Mouse (Mus musculus): ENCODE results near the gene Rplp1. TPM values are rescaled to one million over a fixed set of nuclear protein-coding genes. Genes with fewer than 3 reads are reported as not detected.
A peak's percentile ranks its signal among the peaks of the same experiment; 100 is the strongest.

The Rplp1 gene
- polyA plus RNA-seq, 1 experiment from 2014 or later = 1,074 TPM

DNA sequence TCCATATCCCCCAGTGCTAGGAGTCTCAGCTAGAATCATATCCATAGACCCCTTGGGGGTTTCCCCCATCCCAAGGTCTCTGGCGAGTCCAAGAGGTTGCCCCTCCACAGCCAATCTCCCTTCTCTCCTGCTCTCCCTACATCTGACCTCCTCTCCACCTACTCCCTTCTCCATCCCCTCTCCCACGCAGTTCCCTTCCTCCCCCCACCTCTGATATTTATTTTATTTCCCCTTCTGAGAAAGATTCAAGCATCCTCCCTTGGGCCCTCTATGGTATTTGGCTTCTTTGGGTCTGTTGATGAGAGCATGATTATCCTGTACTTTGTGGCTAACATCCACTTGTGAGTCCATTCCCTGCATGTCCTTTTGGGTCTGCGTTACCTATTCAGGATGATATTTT lies 6.0 kb downstream of the Rplp1 start:
- ATAC-seq (ENCODE audit: insufficient read depth, low FRiP score, low TSS enrichment) (no peak), DNase-seq (ENCODE audit: low spot score) (no peak)
- 85% methylated on average over 3 of the region's 3 CpGs for WGBS
- H3K27me3 ChIP-seq (ENCODE audit: control insufficient read depth, insufficient read depth, low read length) = no peaks in the 10 kb centered on the region
- no peak overlapping the region for H3K9ac ChIP-seq (ENCODE audit: low read length)
- no peak overlapping the region for H3K4me2 ChIP-seq (ENCODE audit: low read depth)
- H3K9me3 ChIP-seq (ENCODE audit: control insufficient read depth, low read length) = no peaks in the 10 kb centered on the region
- H3K36me3 ChIP-seq (ENCODE audit: control insufficient read depth, insufficient read depth, low read length) = peaks cover 8% of the 10 kb centered on the region; the same call in 1 of the 2 replicates
- H3K27ac ChIP-seq (ENCODE audit: low read depth, low read length) = no peak overlapping the region
- peaks cover 2% of the 10 kb centered on the region; the same call in 1 of the 2 replicates for H3K4me1 ChIP-seq (ENCODE audit: control insufficient read depth, insufficient read depth, low read length)
- H3K4me3 ChIP-seq (ENCODE audit: low read depth, low read length) = no peak overlapping the region

DNA sequence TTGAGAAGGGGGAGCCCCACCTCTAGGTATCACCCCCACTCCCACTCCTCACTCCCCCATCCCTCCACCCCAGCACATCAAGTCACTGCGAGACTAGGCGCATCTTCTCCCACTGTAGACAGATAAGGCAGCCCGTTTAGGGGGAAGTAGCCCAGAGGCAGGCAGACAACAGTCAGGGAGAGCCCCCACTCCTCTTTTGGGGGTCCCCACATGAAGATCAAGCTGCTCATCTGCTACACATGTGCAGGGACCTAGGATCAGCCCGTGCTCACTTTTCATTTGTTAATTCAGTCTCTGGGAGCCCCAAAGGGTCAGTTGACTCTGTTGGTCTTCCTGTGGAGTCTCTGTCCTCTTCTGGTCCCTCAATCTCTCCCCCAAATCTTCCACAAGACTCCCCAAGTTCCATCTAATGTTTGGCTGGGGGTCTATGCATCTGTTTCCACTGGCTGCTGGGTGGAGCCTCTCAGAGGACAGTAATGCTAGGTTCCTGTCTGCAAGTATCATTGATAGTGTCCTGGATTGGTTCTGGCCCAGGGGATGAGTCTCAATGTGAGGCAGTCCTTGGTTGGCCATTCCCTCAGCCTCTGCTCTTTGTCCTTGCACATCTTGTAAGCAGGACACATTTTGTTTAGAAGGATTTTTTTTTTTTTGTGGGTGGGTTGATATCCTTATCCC lies 6.6 kb downstream of the Rplp1 start:
- ATAC-seq (ENCODE audit: insufficient read depth, low FRiP score, low TSS enrichment) (no peak), DNase-seq (ENCODE audit: low spot score) (no peak)
- Histone ChIP-seq H3K9me3 (ENCODE audit: control insufficient read depth, low read length) (no peaks in the 10 kb centered on the region), H3K4me2 (ENCODE audit: low read depth) (no peak overlapping the region), H3K27ac (ENCODE audit: low read depth, low read length) (no peak overlapping the region), H3K4me1 (ENCODE audit: control insufficient read depth, insufficient read depth, low read length) (no peaks in the 10 kb centered on the region), H3K27me3 (ENCODE audit: control insufficient read depth, insufficient read depth, low read length) (no peaks in the 10 kb centered on the region), H3K9ac (ENCODE audit: low read length) (no peak overlapping the region), H3K36me3 (ENCODE audit: control insufficient read depth, insufficient read depth, low read length) (peaks cover 8% of the 10 kb centered on the region; the same call in 1 of the 2 replicates), H3K4me3 (ENCODE audit: low read depth, low read length) (no peak overlapping the region)
- 83% methylated on average over 4 of the region's 4 CpGs for WGBS

DNA sequence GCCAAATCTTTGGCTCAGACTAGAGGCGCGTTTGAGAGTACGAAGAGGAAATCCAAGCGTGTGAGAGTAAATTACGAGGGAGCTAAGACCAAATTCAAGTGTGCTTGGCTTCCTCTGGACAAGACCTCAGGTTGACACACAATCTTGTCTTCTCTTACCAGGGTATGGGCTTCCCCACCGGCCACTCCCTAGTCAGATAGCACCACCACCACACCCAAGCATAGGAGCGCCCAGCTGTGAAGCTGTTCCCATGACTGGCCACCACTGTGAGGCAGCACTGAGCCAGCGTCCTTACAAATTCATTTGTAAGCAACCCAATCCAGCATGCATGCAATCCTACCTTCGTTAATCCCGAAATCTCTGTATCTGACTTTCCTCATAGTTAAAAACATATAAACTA lies 7.4 kb downstream of the Rplp1 start:
- Histone ChIP-seq H3K9ac (ENCODE audit: low read length) (no peak overlapping the region), H3K27ac (ENCODE audit: low read depth, low read length) (no peak overlapping the region), H3K36me3 (ENCODE audit: control insufficient read depth, insufficient read depth, low read length) (0 out of 2 replicates have a peak, but pooled peaks cover 2% of the 10 kb centered on the region), H3K4me3 (ENCODE audit: low read depth, low read length) (no peak overlapping the region), H3K9me3 (ENCODE audit: control insufficient read depth, low read length) (no peaks in the 10 kb centered on the region), H3K4me2 (ENCODE audit: low read depth) (no peak overlapping the region), H3K4me1 (ENCODE audit: control insufficient read depth, insufficient read depth, low read length) (no peaks in the 10 kb centered on the region), H3K27me3 (ENCODE audit: control insufficient read depth, insufficient read depth, low read length) (no peaks in the 10 kb centered on the region)
- 68% methylated on average over 10 of the region's 10 CpGs for WGBS
- DNase-seq (ENCODE audit: low spot score) = no peak
- ATAC-seq (ENCODE audit: insufficient read depth, low FRiP score, low TSS enrichment) = no peak

DNA sequence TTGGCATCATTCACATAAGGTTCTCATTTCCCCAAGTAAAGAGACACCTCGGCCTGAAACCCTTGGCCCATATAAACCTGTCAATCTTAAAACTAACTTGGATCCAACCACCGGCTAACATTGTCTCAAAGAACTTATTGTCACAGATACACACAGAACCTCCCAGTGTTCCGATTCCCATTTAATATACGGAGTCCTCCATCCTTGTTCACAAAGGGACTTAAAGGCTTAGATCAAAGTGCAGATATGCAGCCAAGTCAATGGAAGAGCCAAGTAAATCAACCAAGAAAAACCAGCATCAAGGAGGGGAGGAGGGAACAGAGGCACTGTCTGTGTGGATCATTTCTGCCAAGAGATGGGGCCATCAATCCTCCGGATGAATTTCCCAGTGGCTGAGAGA lies 8.8 kb downstream of the Rplp1 start:
- no peak overlapping the region for H3K27ac ChIP-seq (ENCODE audit: low read depth, low read length)
- WGBS = 76% methylated on average over 5 of the region's 5 CpGs

DNA sequence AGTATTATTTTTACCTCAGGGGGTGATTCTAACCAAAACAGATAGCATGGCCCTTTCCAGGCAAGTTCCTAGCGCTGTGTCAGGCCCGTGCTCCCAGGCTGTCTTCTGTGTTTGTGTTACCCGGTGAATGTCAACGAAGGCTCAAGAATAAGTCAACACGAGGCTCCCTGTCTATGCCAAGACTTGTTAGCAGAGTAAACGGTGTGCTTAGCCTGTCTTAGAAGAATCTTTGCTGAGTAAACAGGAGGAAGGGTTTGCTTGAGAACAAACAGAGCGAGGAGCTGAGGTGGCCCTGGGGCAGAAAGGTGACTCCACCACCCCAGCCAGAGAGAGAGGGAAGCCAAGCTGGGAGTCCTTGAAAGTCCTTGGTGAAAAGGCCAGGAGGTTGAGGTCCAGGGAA lies 10.1 kb downstream of the Rplp1 start:
- H3K9me3 ChIP-seq (ENCODE audit: control insufficient read depth, low read length) = no peaks in the 10 kb centered on the region
- ATAC-seq (ENCODE audit: insufficient read depth, low FRiP score, low TSS enrichment) (no peak), DNase-seq (ENCODE audit: low spot score) (no peak)
- 45% methylated on average over 7 of the region's 7 CpGs for WGBS
- H3K4me1 ChIP-seq (ENCODE audit: control insufficient read depth, insufficient read depth, low read length) = no peaks in the 10 kb centered on the region
- no peaks in the 10 kb centered on the region; the same call in 1 of the 2 replicates for H3K27me3 ChIP-seq (ENCODE audit: control insufficient read depth, insufficient read depth, low read length)
- no peaks in the 10 kb centered on the region for H3K36me3 ChIP-seq (ENCODE audit: control insufficient read depth, insufficient read depth, low read length)
- H3K4me3 ChIP-seq (ENCODE audit: low read depth, low read length) = no peak overlapping the region
- no peak overlapping the region for H3K9ac ChIP-seq (ENCODE audit: low read length)
- H3K4me2 ChIP-seq (ENCODE audit: low read depth) = no peak overlapping the region
- H3K27ac ChIP-seq (ENCODE audit: low read depth, low read length) = no peak overlapping the region

More for the DNA sequence above, 8.8 kb downstream of the Rplp1 start:
- Histone ChIP-seq H3K4me1 (ENCODE audit: control insufficient read depth, insufficient read depth, low read length) (no peaks in the 10 kb centered on the region), H3K4me3 (ENCODE audit: low read depth, low read length) (no peak overlapping the region), H3K27me3 (ENCODE audit: control insufficient read depth, insufficient read depth, low read length) (no peaks in the 10 kb centered on the region), H3K9ac (ENCODE audit: low read length) (no peak overlapping the region), H3K4me2 (ENCODE audit: low read depth) (no peak overlapping the region), H3K9me3 (ENCODE audit: control insufficient read depth, low read length) (no peaks in the 10 kb centered on the region), H3K36me3 (ENCODE audit: control insufficient read depth, insufficient read depth, low read length) (no peaks in the 10 kb centered on the region)
- DNase-seq (ENCODE audit: low spot score) (no peak), ATAC-seq (ENCODE audit: insufficient read depth, low FRiP score, low TSS enrichment) (no peak)

DNA sequence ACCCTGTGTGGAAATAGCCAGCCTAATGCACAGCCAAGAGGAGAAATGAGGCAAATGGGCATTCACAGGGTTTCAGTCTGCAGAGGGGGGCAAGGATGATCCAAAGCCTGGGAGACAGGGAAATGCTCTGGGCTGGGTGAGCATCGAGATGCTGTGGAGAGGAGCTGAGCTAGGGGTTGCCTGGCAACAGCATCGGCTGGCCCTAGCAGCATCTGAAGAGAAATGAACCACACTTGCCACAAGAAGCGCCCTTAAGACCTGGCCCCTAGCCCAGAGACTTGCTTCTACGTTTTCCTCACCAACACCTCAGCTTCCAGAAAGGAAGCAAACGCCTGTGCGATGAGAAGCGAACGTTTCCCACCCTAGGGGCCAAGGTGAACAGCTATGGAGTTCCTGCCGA lies 11.9 kb downstream of the Rplp1 start:
- Histone ChIP-seq H3K4me1 (ENCODE audit: control insufficient read depth, insufficient read depth, low read length) (no peaks in the 10 kb centered on the region), H3K27ac (ENCODE audit: low read depth, low read length) (no peak overlapping the region), H3K9me3 (ENCODE audit: control insufficient read depth, low read length) (no peaks in the 10 kb centered on the region), H3K9ac (ENCODE audit: low read length) (no peak overlapping the region), H3K4me3 (ENCODE audit: low read depth, low read length) (no peak overlapping the region), H3K27me3 (ENCODE audit: control insufficient read depth, insufficient read depth, low read length) (no peaks in the 10 kb centered on the region; the same call in 1 of the 2 replicates), H3K36me3 (ENCODE audit: control insufficient read depth, insufficient read depth, low read length) (no peaks in the 10 kb centered on the region), H3K4me2 (ENCODE audit: low read depth) (no peak overlapping the region)
- WGBS = 66% methylated on average over 9 of the region's 9 CpGs
- DNase-seq (ENCODE audit: low spot score) (peak; percentile 21), ATAC-seq (ENCODE audit: insufficient read depth, low FRiP score, low TSS enrichment) (no peak)

DNA sequence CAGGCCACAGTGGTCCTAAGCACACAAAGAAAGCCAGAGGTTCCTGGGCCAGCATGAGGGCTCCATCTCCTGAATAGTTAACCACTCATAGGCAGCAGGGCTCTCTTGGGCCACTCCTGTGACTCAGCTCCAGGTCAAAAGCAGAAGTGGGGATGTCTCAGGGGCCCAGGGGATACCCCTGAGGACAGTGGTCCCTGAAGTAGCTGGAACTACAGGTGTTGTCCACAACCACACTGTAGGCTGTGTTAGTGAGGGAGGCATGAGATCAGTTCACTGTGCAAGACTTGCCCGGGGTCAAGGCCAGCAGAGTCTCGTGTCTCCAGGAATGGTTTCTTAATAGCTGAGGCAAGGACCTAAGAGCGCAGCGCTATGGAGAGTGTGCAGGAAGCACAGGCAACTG lies 12.8 kb downstream of the Rplp1 start:
- Histone ChIP-seq H3K9ac (ENCODE audit: low read length) (no peak overlapping the region), H3K9me3 (ENCODE audit: control insufficient read depth, low read length) (no peaks in the 10 kb centered on the region), H3K4me2 (ENCODE audit: low read depth) (no peak overlapping the region), H3K36me3 (ENCODE audit: control insufficient read depth, insufficient read depth, low read length) (no peaks in the 10 kb centered on the region), H3K4me1 (ENCODE audit: control insufficient read depth, insufficient read depth, low read length) (no peaks in the 10 kb centered on the region), H3K27me3 (ENCODE audit: control insufficient read depth, insufficient read depth, low read length) (no peaks in the 10 kb centered on the region; the same call in 1 of the 2 replicates), H3K27ac (ENCODE audit: low read depth, low read length) (no peak overlapping the region), H3K4me3 (ENCODE audit: low read depth, low read length) (no peak overlapping the region)
- WGBS = 87% methylated on average over 4 of the region's 4 CpGs
- DNase-seq (ENCODE audit: low spot score) (no peak), ATAC-seq (ENCODE audit: insufficient read depth, low FRiP score, low TSS enrichment) (no peak)

DNA sequence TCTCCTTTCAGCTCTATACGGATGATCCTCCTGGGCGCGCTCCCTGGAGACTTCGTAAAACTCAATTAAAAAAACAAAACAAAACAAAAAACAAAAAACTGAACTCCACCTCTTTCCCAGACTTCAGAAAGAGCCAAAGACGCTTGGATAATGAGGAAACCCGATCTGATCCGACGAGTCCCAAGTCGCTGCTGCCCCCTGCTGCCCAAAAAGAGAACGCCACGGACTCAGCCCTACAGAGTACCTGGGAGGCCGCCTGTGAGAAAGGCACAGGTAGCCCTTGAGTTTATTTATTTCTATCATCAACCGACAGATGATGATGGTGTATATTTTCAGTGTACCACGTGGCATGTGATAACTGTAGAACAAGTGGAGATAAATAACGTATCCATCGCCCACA lies 14.5 kb downstream of the Rplp1 start:
- DNase-seq (ENCODE audit: low spot score) (peak; percentile 84), ATAC-seq (ENCODE audit: insufficient read depth, low FRiP score, low TSS enrichment) (no peak)
- WGBS = 5% methylated on average over 16 of the region's 16 CpGs
- H3K36me3 ChIP-seq (ENCODE audit: control insufficient read depth, insufficient read depth, low read length) = no peaks in the 10 kb centered on the region
- H3K27ac ChIP-seq (ENCODE audit: low read depth, low read length) = no peak overlapping the region
- no peaks in the 10 kb centered on the region for H3K9me3 ChIP-seq (ENCODE audit: control insufficient read depth, low read length)
- no peaks in the 10 kb centered on the region for H3K4me1 ChIP-seq (ENCODE audit: control insufficient read depth, insufficient read depth, low read length)
- H3K9ac ChIP-seq (ENCODE audit: low read length) = no peak overlapping the region
- H3K4me2 ChIP-seq (ENCODE audit: low read depth) = no peak overlapping the region
- H3K4me3 ChIP-seq (ENCODE audit: low read depth, low read length) = no peak overlapping the region
- H3K27me3 ChIP-seq (ENCODE audit: control insufficient read depth, insufficient read depth, low read length) = no peaks in the 10 kb centered on the region; the same call in 1 of the 2 replicates

DNA sequence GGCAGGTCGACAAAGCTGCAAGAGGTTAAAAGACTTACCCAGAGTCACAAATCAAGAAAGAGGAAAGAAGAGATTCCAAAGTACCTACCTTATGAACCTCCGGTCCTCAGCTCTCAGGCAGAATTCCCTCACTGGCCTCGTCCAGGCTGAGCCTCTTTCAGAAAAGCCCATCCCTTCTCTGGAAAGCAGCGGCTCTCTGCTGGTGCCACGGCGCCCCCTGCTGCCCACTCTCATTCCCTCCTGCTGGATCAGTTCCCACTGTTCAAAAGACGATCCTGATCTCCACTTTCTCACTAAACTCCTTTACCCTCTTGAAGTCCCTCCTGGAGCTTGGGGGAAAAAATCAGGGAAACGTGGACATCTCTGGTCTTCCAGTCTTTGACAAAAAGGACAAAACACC lies 15.9 kb downstream of the Rplp1 start:
- ATAC-seq (ENCODE audit: insufficient read depth, low FRiP score, low TSS enrichment) = peak; percentile 48; the same call in 1 of the 2 replicates

More for the DNA sequence above, 15.9 kb downstream of the Rplp1 start:
- Histone ChIP-seq H3K27ac (ENCODE audit: low read depth, low read length) (no peak overlapping the region), H3K4me3 (ENCODE audit: low read depth, low read length) (no peak overlapping the region), H3K4me2 (ENCODE audit: low read depth) (no peak overlapping the region), H3K4me1 (ENCODE audit: control insufficient read depth, insufficient read depth, low read length) (no peaks in the 10 kb centered on the region), H3K9me3 (ENCODE audit: control insufficient read depth, low read length) (no peaks in the 10 kb centered on the region), H3K36me3 (ENCODE audit: control insufficient read depth, insufficient read depth, low read length) (no peaks in the 10 kb centered on the region), H3K9ac (ENCODE audit: low read length) (no peak overlapping the region), H3K27me3 (ENCODE audit: control insufficient read depth, insufficient read depth, low read length) (no peaks in the 10 kb centered on the region; the same call in 1 of the 2 replicates)
- 5% methylated on average over 7 of the region's 8 CpGs for WGBS
- peak; percentile 88 for DNase-seq (ENCODE audit: low spot score)

Data from neural tube, embryonic 11.5 days (tissue).